Mouse (Mus musculus) CH12.LX (cell line): ENCODE data around the gene Ctnna2. TPM values are rescaled to one million over a fixed set of nuclear protein-coding genes. Genes with fewer than 3 reads are reported as not detected.

Experiments
- DNase-seq: peaks from one replicate; pipeline ENCODE4 v3.0.0-alpha.2; 2013; ENCODE audit errors: extremely low read depth
- H3K27ac ChIP-seq: 2 replicates; pipeline ENCODE4 v1.5.1; 2012; ENCODE audit warnings: low read depth, mild to moderate bottlenecking, control low read depth, moderate library complexity; ENCODE audit not compliant: insufficient read depth
- H3K27me3 ChIP-seq: replicated peaks from 2 replicates; pipeline ENCODE3; 2012; ENCODE audit warnings: inconsistent platforms
- H3K36me3 ChIP-seq, 2 experiments: replicated peaks in 1 of 2; 2 replicates each; pipeline versions ENCODE3 to v1.6.1; 2012; ENCODE audit warnings: inconsistent platforms in 1 of 2, low read length in 1 of 2, mild to moderate bottlenecking in 1 of 2, mixed read lengths in 1 of 2, moderate library complexity in 1 of 2; ENCODE audit not compliant: control insufficient read depth in 1 of 2, insufficient read depth in 1 of 2
- H3K4me1 ChIP-seq, 2 experiments: 2 replicates each; pipeline ENCODE4 v1.6.1; 2012; ENCODE audit warnings: inconsistent platforms in 1 of 2, moderate library complexity in 1 of 2; ENCODE audit not compliant: insufficient read depth in 2 of 2, control insufficient read depth in 1 of 2
- H3K4me2 ChIP-seq: 2 replicates; pipeline ENCODE4 v1.6.1; 2012; ENCODE audit warnings: low read depth, mild to moderate bottlenecking, control low read depth; ENCODE audit not compliant: poor library complexity, insufficient read depth, severe bottlenecking
- H3K4me3 ChIP-seq, 3 experiments: fragments of 150-350 bp in 1 of 3; sonication (generic) in 1 of 3; replicated peaks in 1 of 3; 2 replicates each; pipeline versions ENCODE3 to v1.5.1; 2011 to 2012; ENCODE audit warnings: low read depth in 2 of 3, low read length in 2 of 3, mild to moderate bottlenecking in 2 of 3, moderate library complexity in 2 of 3, control low read depth in 1 of 3, improper control_type of control experiment in 1 of 3, inconsistent platforms in 1 of 3, mixed read lengths in 1 of 3; ENCODE audit not compliant: poor library complexity in 1 of 3
- H3K79me2 ChIP-seq: replicated peaks from 2 replicates; pipeline ENCODE4 v1.6.1; 2012; ENCODE audit warnings: mild to moderate bottlenecking, moderate library complexity; ENCODE audit not compliant: control insufficient read depth, poor library complexity, insufficient read depth, severe bottlenecking; ENCODE audit errors: extremely low read depth
- H3K9ac ChIP-seq: 2 replicates; pipeline ENCODE4 v1.6.1; 2012; ENCODE audit warnings: low read depth, mild to moderate bottlenecking, control low read depth, moderate library complexity; ENCODE audit not compliant: insufficient read depth
- H3K9me3 ChIP-seq: replicated peaks from 2 replicates; pipeline ENCODE3; 2012; ENCODE audit warnings: low read length, inconsistent platforms, mixed read lengths
- BHLHE40 ChIP-seq: IDR thresholded peaks from 2 replicates; pipeline ENCODE4 v1.6.1; 2011; ENCODE audit warnings: mild to moderate bottlenecking, low read depth, low read length, improper control_type of control experiment
- CHD2 ChIP-seq: IDR thresholded peaks from 2 replicates; pipeline ENCODE4 v1.6.1; 2011; ENCODE audit warnings: low read length, improper control_type of control experiment
- CTCF ChIP-seq, 2 experiments: IDR thresholded peaks in 1 of 2; conservative IDR thresholded peaks in 1 of 2; 2 replicates each; pipeline ENCODE4 v1.5.1; 2011 to 2012; ENCODE audit warnings: low read depth in 2 of 2, low read length in 2 of 2, improper control_type of control experiment in 1 of 2, inconsistent platforms in 1 of 2, mild to moderate bottlenecking in 1 of 2, moderate library complexity in 1 of 2
- E2F4 ChIP-seq: IDR thresholded peaks from 2 replicates; pipeline ENCODE4 v1.6.1; 2011; ENCODE audit warnings: low read depth, low read length, improper control_type of control experiment; ENCODE audit not compliant: insufficient replicate concordance
- ETS1 ChIP-seq: conservative IDR thresholded peaks from 2 replicates; pipeline ENCODE4 v1.6.1; 2012; ENCODE audit warnings: low read depth, mild to moderate bottlenecking, inconsistent platforms, low read length, improper control_type of control experiment, moderate library complexity
- HCFC1 ChIP-seq: IDR thresholded peaks from 2 replicates; pipeline ENCODE4 v1.6.1; 2012; ENCODE audit warnings: low read depth, mild to moderate bottlenecking, inconsistent platforms, low read length, improper control_type of control experiment
- IRF4 ChIP-seq: IDR thresholded peaks from 2 replicates; pipeline ENCODE4 v1.6.1; 2014; ENCODE audit warnings: low read depth, mild to moderate bottlenecking, inconsistent platforms, low read length, improper control_type of control experiment
- JUN ChIP-seq: IDR thresholded peaks from 2 replicates; pipeline ENCODE4 v1.6.1; 2011; ENCODE audit warnings: low read depth, mild to moderate bottlenecking, low read length, improper control_type of control experiment, moderate library complexity; ENCODE audit not compliant: insufficient read depth
- KAT2A ChIP-seq: IDR thresholded peaks from 2 replicates; pipeline ENCODE4 v1.6.1; 2012; ENCODE audit warnings: low read length, improper control_type of control experiment, inconsistent platforms; ENCODE audit not compliant: insufficient replicate concordance
- MAX ChIP-seq: IDR thresholded peaks from 2 replicates; pipeline ENCODE4 v1.6.1; 2011; ENCODE audit warnings: low read length, improper control_type of control experiment
- MAZ ChIP-seq: IDR thresholded peaks from 2 replicates; pipeline ENCODE4 v1.6.1; 2012; ENCODE audit warnings: low read depth, mild to moderate bottlenecking, inconsistent platforms, low read length, improper control_type of control experiment, moderate library complexity
- MEF2A ChIP-seq: IDR thresholded peaks from 2 replicates; pipeline ENCODE4 v1.6.1; 2014; ENCODE audit warnings: low read depth, mild to moderate bottlenecking, inconsistent platforms, low read length, improper control_type of control experiment, borderline replicate concordance
- PAX5 ChIP-seq: IDR thresholded peaks from 2 replicates; pipeline ENCODE4 v1.6.1; 2012; ENCODE audit warnings: low read length, inconsistent platforms, mixed read lengths
- POLR2A ChIP-seq: IDR thresholded peaks from 2 replicates; pipeline ENCODE4 v1.6.1; 2011; ENCODE audit warnings: low read depth, mild to moderate bottlenecking, improper control_type of control experiment, low read length
- POLR2AphosphoS2 ChIP-seq: IDR thresholded peaks from 2 replicates; pipeline ENCODE4 v1.6.1; 2011; ENCODE audit warnings: low read depth, low read length, improper control_type of control experiment
- RAD21 ChIP-seq: IDR thresholded peaks from 2 replicates; pipeline ENCODE4 v1.6.1; 2011; ENCODE audit warnings: low read depth, mild to moderate bottlenecking, low read length, improper control_type of control experiment, moderate library complexity
- SIN3A ChIP-seq: IDR thresholded peaks from 2 replicates; pipeline ENCODE4 v1.6.1; 2012; ENCODE audit warnings: low read length, improper control_type of control experiment, inconsistent platforms
- SMC3 ChIP-seq: IDR thresholded peaks from 2 replicates; pipeline ENCODE4 v1.6.1; 2011; ENCODE audit warnings: low read depth, low read length, improper control_type of control experiment
- TBP ChIP-seq: conservative IDR thresholded peaks from 2 replicates; pipeline ENCODE4 v1.6.1; 2011; ENCODE audit warnings: low read depth, low read length, improper control_type of control experiment
- UBTF ChIP-seq: IDR thresholded peaks from 2 replicates; pipeline ENCODE4 v1.6.1; 2012; ENCODE audit warnings: low read depth, mild to moderate bottlenecking, inconsistent platforms, low read length, improper control_type of control experiment, moderate library complexity
- USF2 ChIP-seq: conservative IDR thresholded peaks from 2 replicates; pipeline ENCODE4 v1.6.1; 2011; ENCODE audit warnings: low read depth, low read length, improper control_type of control experiment
- ZC3H11A ChIP-seq: IDR thresholded peaks from 2 replicates; pipeline ENCODE4 v1.6.1; 2012; ENCODE audit warnings: low read depth, mild to moderate bottlenecking, inconsistent platforms, low read length, improper control_type of control experiment
- ZKSCAN1 ChIP-seq: IDR thresholded peaks from 2 replicates; pipeline ENCODE4 v1.6.1; 2012; ENCODE audit warnings: low read depth, inconsistent platforms, low read length, improper control_type of control experiment, borderline replicate concordance
- dilution Hi-C: fragments of 300-500 bp; cut with MboI; formaldehyde crosslinking; loops from 2 replicates; pipeline ENCODE4 v1.14.3; 2020; ENCODE audit warnings: low sequenced_read_pairs; ENCODE audit not compliant: extremely low pct_unique_long_range_greater_than_20kb, extremely low pct_ligation_motif_present
- in situ Hi-C: fragments of 300-500 bp; cut with MboI; formaldehyde crosslinking; loops from 3 replicates; pipeline ENCODE4 v1.14.3; 2019; ENCODE audit warnings: low sequenced_read_pairs, low pct_ligation_motif_present, low pct_unique_long_range_greater_than_20kb, mixed read lengths
- polyA plus RNA-seq: library from polyadenylated mRNA; unstranded; fragments of >175 nt; gene quantifications from 2 replicates; pipeline ENCODE4 v1.2.1, GENCODE M21; 2012; ENCODE audit warnings: low read depth; ENCODE audit not compliant: insufficient read length
- total RNA-seq, 2 experiments: library from RNA; depleted of rRNA; stranded (reverse); fragments of 300-350 nt in 1 of 2; fragments of >200 nt in 1 of 2; gene quantifications; 2 replicates each; pipeline ENCODE4 v1.2.3; 2012 to 2014

Ctnna2 gene
- total and polyA plus RNA-seq, 3 experiments = not detected

- H3K4me3 ChIP-seq = no peak overlapping the region
- dilution Hi-C loops (no loop called here), in situ Hi-C loops (no loop called here)
- no peaks in the 10 kb centered on the region for H3K79me2 ChIP-seq
- H3K36me3 ChIP-seq = no peaks in the 10 kb centered on the region
- no peak overlapping the region for H3K4me2 ChIP-seq
- H3K9ac ChIP-seq = no peak overlapping the region
- no peak for DNase-seq
- H3K9me3 ChIP-seq = peaks cover 52% of the 10 kb centered on the region
- no peak for TF ChIP-seq POLR2A
- TF ChIP-seq POLR2AphosphoS2 = no peak
- TF ChIP-seq CHD2 = no peak
- TF ChIP-seq UBTF = no peak
- no peak for TF ChIP-seq RAD21
- no peak for TF ChIP-seq TBP
- no peak for TF ChIP-seq HCFC1
- no peak for TF ChIP-seq USF2
- no peak for TF ChIP-seq ETS1
- TF ChIP-seq PAX5 = no peak
- no peak for TF ChIP-seq CTCF (conservative IDR thresholded peaks at IDR 0.05 in 1 of 2, IDR thresholded peaks at IDR 0.05 in 1 of 2; ENCODE audit: low read depth in 2 of 2, low read length in 2 of 2)
- TF ChIP-seq MEF2A = no peak
- no peak overlapping the region for H3K27ac ChIP-seq
- no peaks in the 10 kb centered on the region for H3K4me1 ChIP-seq
- H3K27me3 ChIP-seq = no peaks in the 10 kb centered on the region
Observed at GRCm38 (mm10) chr6:77222849-77223638, 756.5 kb downstream of the Ctnna2 start.

DNA sequence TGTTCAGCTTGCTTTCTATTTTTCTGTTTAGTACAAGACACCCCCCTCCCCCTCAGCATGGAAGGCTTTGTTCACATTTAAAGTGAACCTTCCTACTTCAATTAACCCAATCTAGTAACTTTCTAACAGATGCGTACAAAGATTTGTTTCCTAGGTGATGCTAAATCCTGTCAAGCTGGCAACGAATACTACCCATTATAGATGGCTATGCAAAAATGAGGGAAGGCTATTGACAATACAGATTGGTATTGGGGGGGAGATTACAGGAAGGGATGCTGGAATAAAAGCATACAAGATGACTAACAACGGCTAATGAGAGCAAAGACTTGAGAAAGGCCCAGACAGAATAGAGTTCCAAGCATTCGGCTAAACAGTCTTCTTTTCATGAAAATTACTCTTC lies 758.7 kb downstream of the Ctnna2 start:
- no peak overlapping the region for H3K4me2 ChIP-seq
- no peak for TF ChIP-seq E2F4
- TF ChIP-seq POLR2AphosphoS2 = no peak
- no peak for TF ChIP-seq ZKSCAN1
- dilution Hi-C loops (no loop called here), in situ Hi-C loops (no loop called here)
- no peaks in the 10 kb centered on the region for H3K27me3 ChIP-seq
- H3K79me2 ChIP-seq = no peaks in the 10 kb centered on the region
- H3K4me1 ChIP-seq = no peaks in the 10 kb centered on the region
- no peak overlapping the region for H3K27ac ChIP-seq
- no peaks in the 10 kb centered on the region for H3K36me3 ChIP-seq
- H3K4me3 ChIP-seq = no peak overlapping the region
- no peak for DNase-seq
- H3K9me3 ChIP-seq = peaks cover 52% of the 10 kb centered on the region
- H3K9ac ChIP-seq = no peak overlapping the region

GRCm38 (mm10) chr6:77218875-77219274 lies 760.6 kb downstream of the Ctnna2 start:
- DNase-seq = no peak
- no peak for TF ChIP-seq KAT2A
- no peak for TF ChIP-seq ETS1
- no peak for TF ChIP-seq PAX5
- TF ChIP-seq MAZ = no peak
- TF ChIP-seq HCFC1 = no peak
- no peak for TF ChIP-seq MAX
- no peak for TF ChIP-seq USF2
- no peak for TF ChIP-seq CHD2
- no peak for TF ChIP-seq ZC3H11A
- no peak for TF ChIP-seq UBTF
- no peak for TF ChIP-seq ZKSCAN1
- TF ChIP-seq CTCF (conservative IDR thresholded peaks at IDR 0.05 in 1 of 2, IDR thresholded peaks at IDR 0.05 in 1 of 2; ENCODE audit: low read depth in 2 of 2, low read length in 2 of 2) = no peak
- no peak for TF ChIP-seq MEF2A
- no peak for TF ChIP-seq SIN3A
- no peak for TF ChIP-seq JUN
- no peak for TF ChIP-seq BHLHE40
- no peak for TF ChIP-seq IRF4
- TF ChIP-seq RAD21 = no peak; the same call in 1 of the 2 replicates
- TF ChIP-seq SMC3 = no peak
- TF ChIP-seq, all 38 proteins: peak for 0
- H3K4me1 ChIP-seq = no peaks in the 10 kb centered on the region
- no peak overlapping the region for H3K4me3 ChIP-seq
- H3K79me2 ChIP-seq = no peaks in the 10 kb centered on the region
- in situ Hi-C loops = no loop called here
- no peak overlapping the region for H3K4me2 ChIP-seq
- H3K36me3 ChIP-seq = no peaks in the 10 kb centered on the region
- no peak overlapping the region for H3K9ac ChIP-seq
- dilution Hi-C loops = no loop called here
- no peaks in the 10 kb centered on the region for H3K27me3 ChIP-seq
- no peak overlapping the region for H3K27ac ChIP-seq
- peaks cover 61% of the 10 kb centered on the region for H3K9me3 ChIP-seq
